Mouse (Mus musculus) testis, adult 2 months (tissue): Measurements from ENCODE around the gene Wasf2. TPM values are rescaled to one million over a fixed set of nuclear protein-coding genes. Genes with fewer than 3 reads are reported as not detected.

Source experiments
- H3K27ac ChIP-seq: fragments of 200-500 bp; 2 replicates; pipeline ENCODE4 v1.5.1; 2012; ENCODE audit warnings: low read depth, low read length; ENCODE audit not compliant: control insufficient read depth, insufficient read depth
- H3K27me3 ChIP-seq: fragments of 200-500 bp; 2 replicates; pipeline ENCODE4 v1.6.1; 2012; ENCODE audit warnings: mild to moderate bottlenecking, low read length, moderate library complexity; ENCODE audit not compliant: control insufficient read depth, insufficient read depth
- H3K36me3 ChIP-seq: fragments of 200-500 bp; 2 replicates; pipeline ENCODE4 v1.6.1; 2012; ENCODE audit warnings: mild to moderate bottlenecking, low read length; ENCODE audit not compliant: control insufficient read depth, insufficient read depth
- H3K4me1 ChIP-seq: fragments of 200-500 bp; 2 replicates; pipeline ENCODE4 v1.6.1; 2012; ENCODE audit warnings: low read length; ENCODE audit not compliant: control insufficient read depth, insufficient read depth
- H3K4me3 ChIP-seq: fragments of 200-500 bp; 2 replicates; pipeline ENCODE4 v1.5.1; 2012; ENCODE audit warnings: low read depth, mild to moderate bottlenecking, low read length, moderate library complexity, mixed read lengths; ENCODE audit not compliant: control insufficient read depth
- CTCF ChIP-seq: fragments of 200-500 bp; IDR thresholded peaks from 2 replicates; pipeline ENCODE4 v1.5.1; 2012; ENCODE audit warnings: low read depth, mild to moderate bottlenecking, inconsistent platforms, low read length, moderate library complexity; ENCODE audit not compliant: control insufficient read depth, insufficient read depth, insufficient replicate concordance
- POLR2A ChIP-seq: fragments of 200-500 bp; IDR thresholded peaks from 2 replicates; pipeline ENCODE4 v1.6.1; 2012; ENCODE audit warnings: low read depth, mild to moderate bottlenecking, inconsistent platforms, low read length, moderate library complexity; ENCODE audit not compliant: control insufficient read depth
- polyA plus RNA-seq: library from polyadenylated mRNA; depleted of rRNA; stranded (reverse); fragments of >200 nt; gene quantifications from 2 replicates; pipeline ENCODE4 v1.2.3, GENCODE M21; 2012

Wasf2 gene
- polyA plus RNA-seq, 1 experiment: 156 TPM

- peaks cover 9% of the 10 kb centered on the region for H3K4me1 ChIP-seq
- peak overlapping the region; percentile 85 for H3K27ac ChIP-seq
- no peak for TF ChIP-seq CTCF
- no peak for TF ChIP-seq POLR2A
- H3K27me3 ChIP-seq: no peaks in the 10 kb centered on the region
- H3K36me3 ChIP-seq: no peaks in the 10 kb centered on the region
- H3K4me3 ChIP-seq: peak overlapping the region; percentile 91
These were observed 811 bp downstream of the Wasf2 start for GRCm38 (mm10) chr4:133130890-133131741.

GRCm38 (mm10) chr4:133132027-133132426 lies 1.7 kb downstream of the Wasf2 start:
- H3K4me1 ChIP-seq: peaks cover 9% of the 10 kb centered on the region
- H3K36me3 ChIP-seq: no peaks in the 10 kb centered on the region
- no peak overlapping the region; the same call in 1 of the 2 replicates for H3K4me3 ChIP-seq
- no peaks in the 10 kb centered on the region for H3K27me3 ChIP-seq
- H3K27ac ChIP-seq: no peak overlapping the region
- no peak for TF ChIP-seq CTCF
- no peak for TF ChIP-seq POLR2A

GRCm38 (mm10) chr4:133136946-133137345 lies 6.6 kb downstream of the Wasf2 start:
- no peak overlapping the region for H3K4me3 ChIP-seq
- no peak overlapping the region for H3K27ac ChIP-seq
- H3K4me1 ChIP-seq: no peaks in the 10 kb centered on the region
- no peaks in the 10 kb centered on the region for H3K36me3 ChIP-seq
- TF ChIP-seq POLR2A (no peak), CTCF (no peak)
- no peaks in the 10 kb centered on the region for H3K27me3 ChIP-seq

DNA sequence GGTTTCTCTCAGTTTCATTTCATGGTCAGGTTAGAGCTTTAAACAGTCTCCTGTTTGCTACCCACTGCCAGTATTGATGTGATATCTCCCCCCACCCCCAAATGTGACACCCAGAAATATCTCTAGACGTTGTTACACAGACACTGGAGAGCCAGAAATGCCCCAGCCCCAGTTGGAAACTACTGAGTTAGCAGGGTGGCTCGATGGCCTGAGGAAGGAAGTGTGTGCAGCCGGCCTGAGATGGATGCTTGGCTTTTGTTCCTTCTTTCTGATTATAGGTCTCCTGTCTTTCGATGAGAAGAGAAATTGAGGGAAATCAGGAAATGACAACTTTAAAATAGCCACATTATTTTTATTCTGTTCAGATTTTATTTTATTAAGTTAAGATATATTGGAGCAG lies 8.7 kb downstream of the Wasf2 start:
- H3K27ac ChIP-seq: no peak overlapping the region; the same call in 1 of the 2 replicates
- H3K36me3 ChIP-seq: no peaks in the 10 kb centered on the region
- H3K4me1 ChIP-seq: no peaks in the 10 kb centered on the region
- no peaks in the 10 kb centered on the region for H3K27me3 ChIP-seq
- no peak overlapping the region for H3K4me3 ChIP-seq
- no peak for TF ChIP-seq CTCF
- no peak for TF ChIP-seq POLR2A

DNA sequence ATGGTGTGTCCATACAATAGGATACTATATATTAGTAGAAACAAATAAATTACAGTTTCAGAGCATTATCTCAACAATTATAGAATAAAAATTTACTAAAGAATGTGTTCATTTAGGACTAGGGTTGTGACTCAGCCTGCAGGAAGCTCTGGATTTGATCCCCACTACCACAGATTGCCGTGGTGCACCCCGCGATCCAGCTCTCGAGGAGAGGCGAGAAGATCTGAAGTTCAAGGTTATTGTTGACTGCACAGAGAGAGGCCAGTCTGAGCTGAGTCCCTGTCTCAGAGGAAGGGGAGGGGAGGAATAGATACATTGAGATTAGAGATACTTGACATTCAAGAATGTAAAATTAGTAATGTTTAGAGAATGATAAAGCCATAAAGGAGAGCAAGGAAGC lies 24.7 kb downstream of the Wasf2 start:
- no peak for TF ChIP-seq POLR2A
- no peak for TF ChIP-seq CTCF
- Histone ChIP-seq H3K27me3 (no peaks in the 10 kb centered on the region), H3K27ac (no peak overlapping the region)

DNA sequence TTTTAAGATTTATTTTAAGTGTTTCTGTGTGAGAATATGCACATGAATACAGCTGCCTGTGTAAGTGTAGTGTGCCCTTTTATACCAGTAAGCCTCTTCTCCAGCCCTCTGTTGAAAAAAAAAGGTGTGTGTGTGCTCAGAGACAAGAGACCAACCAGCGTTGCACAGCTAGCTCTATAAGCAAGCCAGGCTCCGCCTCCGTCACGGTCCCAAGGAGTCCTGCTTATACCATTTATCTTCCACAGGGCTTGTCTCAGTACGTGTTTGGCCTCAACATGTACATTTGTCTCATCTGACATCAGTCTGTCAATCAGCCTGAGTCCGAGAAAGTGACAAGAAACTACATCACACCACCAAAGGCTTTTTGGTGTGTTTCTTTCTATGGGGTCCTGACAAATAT lies 25.4 kb downstream of the Wasf2 start:
- Histone ChIP-seq H3K27me3 (no peaks in the 10 kb centered on the region), H3K4me3 (no peak overlapping the region)

More for the DNA sequence above, 24.7 kb downstream of the Wasf2 start:
- H3K4me1 ChIP-seq: no peaks in the 10 kb centered on the region
- no peak overlapping the region for H3K4me3 ChIP-seq
- H3K36me3 ChIP-seq: no peaks in the 10 kb centered on the region

GRCm38 (mm10) chr4:133156422-133156821 lies 26.1 kb downstream of the Wasf2 start:
- TF ChIP-seq POLR2A (no peak), CTCF (no peak)
- no peaks in the 10 kb centered on the region for H3K4me1 ChIP-seq
- no peaks in the 10 kb centered on the region for H3K27me3 ChIP-seq
- no peak overlapping the region for H3K4me3 ChIP-seq
- H3K36me3 ChIP-seq: no peaks in the 10 kb centered on the region
- no peak overlapping the region for H3K27ac ChIP-seq

More for the DNA sequence above, 25.4 kb downstream of the Wasf2 start:
- Histone ChIP-seq H3K36me3 (no peaks in the 10 kb centered on the region), H3K4me1 (no peaks in the 10 kb centered on the region), H3K27ac (no peak overlapping the region)
- TF ChIP-seq CTCF (no peak), POLR2A (no peak)
